Mouse (Mus musculus): ENCODE measurements around the gene Klhl3.

Klhl3 gene

GRCm38 (mm10) chr13:58023726-58024453 is 89.5 kb downstream of the Klhl3 start:
- DNase-seq (ENCODE audit: low spot score in 2 of 2): no peak

DNA sequence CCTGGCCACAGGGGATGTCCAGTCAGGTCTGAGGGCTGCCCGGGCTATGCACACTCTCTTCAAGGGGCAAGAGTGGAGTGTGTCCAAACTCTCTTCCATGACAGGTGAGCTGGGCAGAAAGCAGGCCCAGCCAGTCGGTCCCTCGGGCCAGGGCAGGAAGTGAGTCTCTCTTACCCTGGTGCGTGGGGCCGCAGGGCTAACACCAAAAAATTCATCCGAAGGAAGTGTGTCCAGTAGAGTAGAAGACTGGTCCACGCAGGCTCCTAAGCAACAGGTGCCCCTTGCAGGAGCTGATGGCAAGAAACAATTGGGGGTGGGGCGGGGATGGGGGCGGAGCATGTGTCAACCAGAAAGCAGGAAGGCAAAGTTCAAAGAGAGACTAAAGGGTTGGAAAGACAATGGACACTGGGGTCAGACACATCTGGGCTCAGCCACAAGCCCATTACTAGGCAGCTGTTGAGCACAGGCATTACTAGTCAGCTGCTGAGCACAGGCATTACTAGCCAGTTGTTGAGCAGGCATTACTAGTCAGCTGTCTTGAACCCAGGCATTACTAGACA is 90.3 kb downstream of the Klhl3 start:
- DNase-seq (ENCODE audit: low spot score in 2 of 2): no peak

DNA sequence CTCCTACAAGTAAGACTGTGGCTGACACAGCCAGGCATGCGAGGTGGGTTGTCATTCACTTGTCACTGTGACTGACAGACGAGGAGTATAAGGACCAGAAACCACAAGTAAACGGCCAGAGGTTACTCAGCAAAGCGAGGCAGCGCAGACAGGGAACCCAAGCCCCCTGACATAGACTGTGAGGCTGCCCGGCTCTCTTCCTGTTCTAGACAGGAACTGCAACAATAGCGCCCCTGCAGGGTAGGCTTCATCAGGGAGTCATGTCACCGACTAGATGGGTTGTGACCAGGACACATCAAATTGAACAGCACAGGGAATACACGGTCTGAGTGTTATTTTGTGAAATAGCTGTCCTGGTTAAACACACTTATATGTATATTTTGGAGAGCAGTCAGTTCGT is 93.0 kb downstream of the Klhl3 start:
- DNase-seq (ENCODE audit: low spot score in 2 of 2): no peak

GRCm38 (mm10) chr13:58017298-58017697 is 96.1 kb downstream of the Klhl3 start:
- DNase-seq (ENCODE audit: low spot score in 2 of 2): no peak

GRCm38 (mm10) chr13:58012067-58012925 is 101.1 kb downstream of the Klhl3 start:
- DNase-seq (ENCODE audit: low spot score in 2 of 2): peak; percentile 64 to 67

DNA sequence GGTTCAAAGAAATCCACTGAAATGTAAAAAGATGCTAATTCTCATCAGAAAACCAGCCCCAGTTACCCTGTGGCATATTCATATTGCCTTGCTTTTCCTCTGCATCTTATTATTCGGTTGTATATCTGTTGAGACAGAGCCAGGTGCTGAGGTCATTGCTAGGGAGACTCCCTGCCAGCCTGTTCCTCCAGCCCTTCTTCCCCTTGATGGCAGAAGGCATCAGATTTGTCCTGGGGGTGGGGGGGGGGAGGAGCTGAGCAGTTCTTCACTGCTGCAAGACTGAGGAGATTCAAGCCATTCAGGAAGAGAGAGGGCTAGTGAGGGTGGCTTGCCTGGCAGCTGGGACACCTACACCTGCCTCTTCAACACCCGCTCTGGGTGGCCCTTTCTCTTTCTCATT is 101.9 kb downstream of the Klhl3 start:
- no peak for DNase-seq (ENCODE audit: low spot score in 2 of 2)

DNA sequence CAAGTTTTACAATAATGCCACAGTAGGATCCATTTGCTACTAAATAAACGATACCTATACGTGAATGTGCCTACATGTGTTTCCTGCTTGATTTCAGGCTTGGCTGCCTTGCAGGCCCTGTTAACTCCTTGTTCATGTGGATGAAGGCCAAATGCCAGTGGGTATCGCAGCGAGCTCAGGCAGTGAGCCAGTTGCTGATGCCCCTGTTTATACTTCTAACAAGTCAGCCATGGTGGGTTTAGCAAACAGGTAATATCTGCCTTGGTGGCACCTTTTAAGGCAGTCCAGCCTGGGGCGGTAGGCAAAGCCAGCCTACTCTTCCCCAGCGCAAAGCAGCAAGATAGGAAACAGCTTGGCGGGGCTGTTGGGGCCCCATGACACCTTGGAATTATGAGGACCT is 103.0 kb downstream of the Klhl3 start:
- no peak for DNase-seq (ENCODE audit: low spot score in 2 of 2)

DNA sequence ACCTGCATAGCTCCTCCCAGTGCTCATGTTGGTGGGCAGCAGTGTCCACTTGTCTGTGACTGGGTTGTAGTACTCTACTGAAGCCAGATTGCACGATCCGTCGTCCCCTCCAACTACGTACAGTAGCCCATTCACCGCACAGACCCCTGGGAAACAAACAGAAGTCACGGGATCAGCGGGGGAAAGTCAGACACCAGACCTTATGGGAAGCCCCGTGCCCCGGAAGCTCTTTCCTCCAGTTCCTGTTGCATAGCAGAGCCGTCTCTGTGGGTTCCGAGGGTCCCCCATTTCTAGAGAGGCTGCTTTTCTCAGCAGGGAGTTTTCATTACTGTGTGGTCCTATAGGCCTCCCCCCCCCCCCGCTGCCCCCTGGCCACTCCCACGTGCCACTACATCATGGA is 104.1 kb downstream of the Klhl3 start:
- no peak for DNase-seq (ENCODE audit: low spot score in 2 of 2)

GRCm38 (mm10) chr13:58008038-58008364 is 105.4 kb downstream of the Klhl3 start:
- peak; percentile 18 to 28 for DNase-seq (ENCODE audit: low spot score in 2 of 2)

GRCm38 (mm10) chr13:58007256-58008037 is 105.9 kb downstream of the Klhl3 start:
- peak in 1 of 2 experiments; percentile 7 for DNase-seq (ENCODE audit: low spot score in 2 of 2)

GRCm38 (mm10) chr13:58001792-58002191 is 111.6 kb downstream of the Klhl3 start:
- DNase-seq (ENCODE audit: low spot score in 2 of 2): no peak

DNA sequence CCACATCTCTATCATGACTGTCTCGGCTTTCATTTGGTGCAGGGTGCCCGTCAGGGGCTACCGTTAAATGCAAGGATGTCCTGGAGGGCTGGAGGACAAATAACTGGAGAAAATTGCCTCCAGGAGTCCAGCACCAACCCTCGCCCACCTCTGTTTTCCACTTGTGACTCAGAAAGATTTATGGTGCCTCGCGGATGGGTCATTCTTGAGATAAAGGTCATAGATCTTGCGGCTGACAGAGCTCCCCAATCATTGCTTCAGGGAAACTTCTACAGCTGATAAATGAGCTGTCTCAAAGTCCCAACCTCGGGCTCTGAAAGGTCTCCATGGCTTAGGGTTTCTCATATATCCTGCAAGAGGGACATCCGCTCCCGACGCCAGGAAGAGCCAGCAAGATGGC is 116.9 kb downstream of the Klhl3 start:
- no peak for DNase-seq (ENCODE audit: low spot score in 2 of 2)

- no peak for DNase-seq (ENCODE audit: low spot score in 2 of 2)
These were observed 117.5 kb downstream of the Klhl3 start for GRCm38 (mm10) chr13:57995864-57996263.

GRCm38 (mm10) chr13:57984637-57985036 is 128.8 kb downstream of the Klhl3 start:
- no peak for DNase-seq (ENCODE audit: low spot score in 2 of 2)

DNA sequence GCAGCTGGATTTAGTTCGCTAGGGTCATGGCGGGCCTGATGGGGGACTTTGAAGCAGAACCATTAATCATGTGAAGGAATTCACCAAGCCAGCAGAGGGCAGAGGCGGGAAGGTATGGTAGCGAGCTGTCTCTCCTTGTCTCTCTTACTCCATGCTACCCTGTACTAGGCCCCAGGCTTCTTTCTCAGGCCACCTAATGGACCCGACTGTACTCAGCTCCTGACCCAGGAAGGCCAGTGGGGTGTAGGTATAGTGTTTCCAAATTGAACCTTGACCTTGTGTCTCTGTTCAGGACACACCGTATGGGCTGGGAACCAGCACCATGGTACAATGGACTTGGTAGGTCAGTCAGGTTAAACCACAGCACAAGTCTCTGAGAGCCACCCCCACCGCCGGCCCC is 129.2 kb downstream of the Klhl3 start:
- DNase-seq (ENCODE audit: low spot score in 2 of 2): no peak

DNA sequence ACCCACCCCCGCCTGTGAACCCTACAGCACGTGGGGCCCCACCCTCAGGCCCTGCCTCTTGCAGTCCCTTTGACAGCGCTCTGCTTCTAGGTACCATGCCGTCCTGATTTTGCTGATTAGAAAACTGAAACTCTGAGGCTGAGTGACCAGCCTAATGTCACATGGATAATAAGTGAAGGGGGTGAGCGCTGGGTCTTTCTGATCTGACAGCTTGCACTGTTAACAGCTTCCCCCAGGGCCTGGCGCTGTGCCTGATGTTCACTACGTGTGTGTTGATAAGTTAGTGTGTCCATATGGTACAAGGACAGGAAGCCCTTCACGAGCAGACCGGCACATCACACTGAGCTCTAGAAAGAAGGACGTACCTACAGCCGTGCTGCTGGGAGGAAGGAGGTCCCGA is 130.1 kb downstream of the Klhl3 start:
- no peak for DNase-seq (ENCODE audit: low spot score in 2 of 2)

DNA sequence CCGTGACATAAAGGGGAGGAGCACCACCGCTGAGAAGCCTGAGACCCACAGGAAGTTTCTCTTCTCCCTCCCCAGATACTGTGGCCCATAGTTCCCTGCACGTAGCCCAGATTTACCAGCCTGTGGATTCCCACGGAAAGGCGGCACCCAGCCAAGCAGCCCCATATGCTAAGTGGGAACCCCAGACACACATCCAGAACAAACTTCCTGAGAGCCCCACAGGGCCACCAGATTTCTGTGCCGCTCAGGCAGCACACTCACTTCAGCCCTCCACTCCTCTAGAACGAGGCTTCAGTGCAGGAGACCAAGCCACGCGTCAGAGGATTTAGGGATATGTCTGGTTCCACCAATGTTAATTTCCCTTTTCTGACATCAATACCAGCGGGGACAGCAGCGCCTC is 130.5 kb downstream of the Klhl3 start:
- DNase-seq (ENCODE audit: low spot score in 2 of 2): no peak

- DNase-seq (ENCODE audit: low spot score in 2 of 2): no peak
These were observed 132.7 kb downstream of the Klhl3 start for GRCm38 (mm10) chr13:57980679-57981078.

DNA sequence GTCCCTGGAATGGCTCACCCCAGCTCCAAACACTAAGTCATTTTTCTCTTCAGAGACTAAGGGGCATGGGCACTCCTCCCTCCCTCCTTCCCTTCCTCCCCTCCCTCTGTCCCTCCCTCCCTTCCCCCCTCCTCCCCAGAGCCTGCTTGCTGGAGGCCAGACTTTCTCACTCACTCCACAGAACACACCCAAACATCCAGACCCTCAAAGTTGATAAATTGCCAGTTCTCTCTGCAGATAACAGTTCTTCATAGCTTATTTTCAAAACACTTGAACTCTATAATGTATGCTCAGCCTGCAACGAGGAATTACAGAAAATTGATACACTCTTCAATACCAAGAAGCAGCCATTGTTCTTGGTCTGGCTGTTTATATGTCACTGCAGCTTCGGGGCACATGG is 133.3 kb downstream of the Klhl3 start:
- no peak for DNase-seq (ENCODE audit: low spot score in 2 of 2)

DNA sequence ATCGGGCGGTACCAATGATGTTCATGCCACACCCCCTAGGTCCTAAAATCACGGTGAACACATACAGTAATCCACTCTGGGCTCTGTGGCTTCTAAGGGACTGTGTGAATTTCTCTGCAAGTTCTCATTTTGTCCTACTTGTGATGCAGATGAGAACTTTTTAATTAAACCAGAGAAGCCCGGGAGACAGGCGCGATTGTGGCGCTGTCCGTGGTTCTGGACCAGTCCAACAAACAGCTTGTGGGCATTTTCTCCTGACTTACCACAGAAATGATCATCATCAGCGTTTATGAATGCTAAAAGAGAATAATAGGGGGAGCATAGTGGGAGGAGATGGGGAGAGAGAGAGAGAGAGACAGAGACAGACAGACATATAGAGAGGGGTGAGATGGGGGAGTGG is 134.5 kb downstream of the Klhl3 start:
- DNase-seq (ENCODE audit: low spot score in 2 of 2): no peak

GRCm38 (mm10) chr13:57977721-57978120 is 135.7 kb downstream of the Klhl3 start:
- no peak for DNase-seq (ENCODE audit: low spot score in 2 of 2)

- DNase-seq (ENCODE audit: low spot score in 2 of 2): no peak
These were observed 147.7 kb downstream of the Klhl3 start for GRCm38 (mm10) chr13:57965658-57966057.

Measured in heart, adult 9 months (tissue).